Mouse (Mus musculus): ENCODE data around the gene Dnal1.

GRCm38 (mm10) chr12:84084581-84084980, 29.6 kb upstream of the Dnal1 start:
- no peak for TF ChIP-seq TAL1 (IDR thresholded peaks at IDR 0.05; ENCODE audit: low read length)
- TF ChIP-seq GATA1 (IDR thresholded peaks at IDR 0.05; ENCODE audit: low read length), result no peak

Data from erythroblast, embryonic 14.5 days (primary cell).